Mouse (Mus musculus): ENCODE measurements around the gene Gtpbp8. TPM values are rescaled to one million over a fixed set of nuclear protein-coding genes. Genes with fewer than 3 reads are reported as not detected.
A peak's percentile ranks its signal among the peaks of the same experiment; 100 is the strongest.

The Gtpbp8 gene
- total RNA-seq, 1 experiment from 2014 or later = 18.3 TPM

- peak; percentile 56 for ATAC-seq (replicated peaks; ENCODE audit: low read depth, poor library complexity, severe bottlenecking)
These were observed 53.6 kb downstream of the Gtpbp8 start for GRCm38 (mm10) chr16:44692541-44692940.

GRCm38 (mm10) chr16:44691561-44692141, 54.5 kb downstream of the Gtpbp8 start:
- ATAC-seq (replicated peaks; ENCODE audit: low read depth, poor library complexity, severe bottlenecking) = peak; percentile 64

- no peak for ATAC-seq (replicated peaks; ENCODE audit: low read depth, poor library complexity, severe bottlenecking)
These were observed 55.1 kb downstream of the Gtpbp8 start for GRCm38 (mm10) chr16:44691066-44691465.

GRCm38 (mm10) chr16:44690501-44690900, 55.7 kb downstream of the Gtpbp8 start:
- ATAC-seq (replicated peaks; ENCODE audit: low read depth, poor library complexity, severe bottlenecking) = no peak

- ATAC-seq (replicated peaks; ENCODE audit: low read depth, poor library complexity, severe bottlenecking) = no peak
These were observed 57.7 kb downstream of the Gtpbp8 start for GRCm38 (mm10) chr16:44688507-44688906.

GRCm38 (mm10) chr16:44687719-44688420, 58.3 kb downstream of the Gtpbp8 start:
- ATAC-seq (replicated peaks; ENCODE audit: low read depth, poor library complexity, severe bottlenecking) = no peak

GRCm38 (mm10) chr16:44686991-44687718, 59.0 kb downstream of the Gtpbp8 start:
- ATAC-seq (replicated peaks; ENCODE audit: low read depth, poor library complexity, severe bottlenecking) = no peak; the same call in 1 of the 2 replicates

Other genes with a start within 250 kb of the Gtpbp8 start
- gene Boc, start 187.5 kb downstream of the Gtpbp8 start, total RNA-seq (2017) = not detected in 2 replicates
- 22.7 and 25.1 TPM in 2 replicates for gene Nepro, start 22.1 kb downstream of the Gtpbp8 start, total RNA-seq (2017)
- gene Cd200r1, start 19.4 kb upstream of the Gtpbp8 start, total RNA-seq (2017) = 4.3 and 5.8 TPM in 2 replicates
- 0.82 and 1.4 TPM in 2 replicates for gene Cd200r4, start 65.4 kb upstream of the Gtpbp8 start, total RNA-seq (2017)
- not detected in 2 replicates for gene Cd200r2, start 120.7 kb upstream of the Gtpbp8 start, total RNA-seq (2017)
- gene Cd200r3, start 197.3 kb upstream of the Gtpbp8 start, total RNA-seq (2017) = 0.14 TPM in 1 of 2 replicates, not detected in the other